Mouse (Mus musculus): Measurements from ENCODE around the gene 9130409I23Rik. TPM values are rescaled to one million over a fixed set of nuclear protein-coding genes. Genes with fewer than 3 reads are reported as not detected.

Gene 9130409I23Rik
- polyA plus RNA-seq, 1 experiment from 2014 or later, result not detected

DNA sequence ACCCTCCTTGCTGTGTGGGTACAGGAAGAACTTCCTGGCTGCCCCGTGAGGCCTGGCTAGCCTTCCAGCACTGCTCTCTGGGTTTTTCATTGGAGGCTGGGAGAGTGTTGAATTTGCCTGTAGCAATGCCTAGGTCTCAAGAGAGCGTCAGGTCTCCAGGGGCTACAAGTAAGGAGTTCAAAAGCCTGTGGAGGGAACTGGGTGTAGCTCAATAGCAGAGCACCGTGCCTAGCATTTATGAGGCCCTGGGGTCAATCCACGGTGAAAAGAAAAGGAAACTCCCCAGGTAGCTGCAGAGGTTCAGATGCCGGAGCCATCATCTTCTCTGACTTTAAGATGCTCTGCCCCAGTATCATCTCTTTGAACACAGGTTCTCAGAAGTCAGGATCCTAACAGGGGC is 39.4 kb upstream of the 9130409I23Rik start:
- ATAC-seq, result no peak
- no peak overlapping the region for H3K4me2 ChIP-seq (ENCODE audit: low read length)

DNA sequence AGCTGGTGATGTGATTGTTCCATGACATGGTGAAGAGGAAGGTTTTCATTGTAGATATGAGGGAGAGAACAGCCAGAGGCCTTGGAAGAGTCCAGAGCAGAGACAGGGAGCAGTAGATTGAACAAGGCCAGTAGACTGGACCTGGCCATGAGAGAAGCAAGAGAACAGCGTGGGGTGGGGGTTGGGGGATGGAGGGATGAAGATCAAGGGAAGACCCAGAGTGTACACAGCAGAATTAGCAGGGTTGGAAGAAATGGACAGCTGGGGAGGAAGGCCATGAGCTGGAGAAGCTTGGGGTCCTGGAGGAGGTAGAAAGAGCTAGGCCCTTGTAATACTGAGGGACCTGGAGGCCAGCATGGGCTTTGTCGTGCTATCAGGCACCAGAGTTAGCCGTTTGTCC is 38.6 kb upstream of the 9130409I23Rik start:
- H3K9ac ChIP-seq (replicated peaks; ENCODE audit: low read depth, low read length), result no peak overlapping the region
- H3K36me3 ChIP-seq (ENCODE audit: control insufficient read depth, insufficient read depth), result no peaks in the 10 kb centered on the region
- no peaks in the 10 kb centered on the region for H3K27me3 ChIP-seq (replicated peaks; ENCODE audit: control insufficient read depth, insufficient read depth, low read length)
- ATAC-seq, result no peak
- WGBS, result 71% methylated on average over 3 of the region's 3 CpGs
- H3K9me3 ChIP-seq (ENCODE audit: control insufficient read depth, low read length), result no peaks in the 10 kb centered on the region
- no peak overlapping the region for H3K4me2 ChIP-seq (ENCODE audit: low read length)
- H3K4me3 ChIP-seq (replicated peaks; ENCODE audit: low read length), result no peak overlapping the region
- peaks cover 9% of the 10 kb centered on the region; the same call in 1 of the 2 replicates for H3K4me1 ChIP-seq (replicated peaks; ENCODE audit: control insufficient read depth, insufficient read depth, low read length)
- H3K27ac ChIP-seq (ENCODE audit: low read length), result no peak overlapping the region

More for the DNA sequence above, 39.4 kb upstream of the 9130409I23Rik start:
- 63% methylated on average over 5 of the region's 5 CpGs for WGBS
- Histone ChIP-seq H3K4me1 (replicated peaks; ENCODE audit: control insufficient read depth, insufficient read depth, low read length) (peaks cover 8% of the 10 kb centered on the region; the same call in 1 of the 2 replicates), H3K4me3 (replicated peaks; ENCODE audit: low read length) (no peak overlapping the region), H3K27me3 (replicated peaks; ENCODE audit: control insufficient read depth, insufficient read depth, low read length) (no peaks in the 10 kb centered on the region), H3K9me3 (ENCODE audit: control insufficient read depth, low read length) (no peaks in the 10 kb centered on the region), H3K27ac (ENCODE audit: low read length) (no peak overlapping the region), H3K36me3 (ENCODE audit: control insufficient read depth, insufficient read depth) (no peaks in the 10 kb centered on the region), H3K9ac (replicated peaks; ENCODE audit: low read depth, low read length) (no peak overlapping the region)

DNA sequence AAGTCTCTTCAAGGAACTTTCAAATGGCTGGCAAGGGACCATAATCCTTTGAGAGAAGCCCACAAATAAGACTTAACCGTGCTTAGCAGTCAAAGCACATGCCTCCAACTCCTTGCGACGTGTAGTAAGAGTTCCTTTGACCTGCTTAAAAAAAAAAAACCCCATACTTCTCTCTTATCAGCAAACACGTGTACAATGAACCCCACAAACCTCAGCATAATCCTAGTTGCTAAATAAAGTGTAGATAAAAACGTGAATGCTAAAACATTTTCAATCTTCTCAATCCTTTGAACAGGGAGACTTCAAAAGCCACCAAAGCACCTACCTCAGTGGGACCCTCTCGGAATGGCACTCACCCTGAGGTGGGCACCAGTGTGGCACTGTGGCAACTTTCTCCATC is 37.6 kb upstream of the 9130409I23Rik start:
- peaks cover 10% of the 10 kb centered on the region; the same call in 1 of the 2 replicates for H3K4me1 ChIP-seq (replicated peaks; ENCODE audit: control insufficient read depth, insufficient read depth, low read length)
- ATAC-seq, result no peak
- H3K27ac ChIP-seq (ENCODE audit: low read length), result no peak overlapping the region
- H3K4me2 ChIP-seq (ENCODE audit: low read length), result no peak overlapping the region
- WGBS, result 75% methylated on average over 6 of the region's 6 CpGs
- H3K9me3 ChIP-seq (ENCODE audit: control insufficient read depth, low read length), result no peaks in the 10 kb centered on the region
- H3K4me3 ChIP-seq (replicated peaks; ENCODE audit: low read length), result no peak overlapping the region
- no peaks in the 10 kb centered on the region; the same call in 1 of the 2 replicates for H3K27me3 ChIP-seq (replicated peaks; ENCODE audit: control insufficient read depth, insufficient read depth, low read length)
- no peaks in the 10 kb centered on the region for H3K36me3 ChIP-seq (ENCODE audit: control insufficient read depth, insufficient read depth)
- H3K9ac ChIP-seq (replicated peaks; ENCODE audit: low read depth, low read length), result no peak overlapping the region

DNA sequence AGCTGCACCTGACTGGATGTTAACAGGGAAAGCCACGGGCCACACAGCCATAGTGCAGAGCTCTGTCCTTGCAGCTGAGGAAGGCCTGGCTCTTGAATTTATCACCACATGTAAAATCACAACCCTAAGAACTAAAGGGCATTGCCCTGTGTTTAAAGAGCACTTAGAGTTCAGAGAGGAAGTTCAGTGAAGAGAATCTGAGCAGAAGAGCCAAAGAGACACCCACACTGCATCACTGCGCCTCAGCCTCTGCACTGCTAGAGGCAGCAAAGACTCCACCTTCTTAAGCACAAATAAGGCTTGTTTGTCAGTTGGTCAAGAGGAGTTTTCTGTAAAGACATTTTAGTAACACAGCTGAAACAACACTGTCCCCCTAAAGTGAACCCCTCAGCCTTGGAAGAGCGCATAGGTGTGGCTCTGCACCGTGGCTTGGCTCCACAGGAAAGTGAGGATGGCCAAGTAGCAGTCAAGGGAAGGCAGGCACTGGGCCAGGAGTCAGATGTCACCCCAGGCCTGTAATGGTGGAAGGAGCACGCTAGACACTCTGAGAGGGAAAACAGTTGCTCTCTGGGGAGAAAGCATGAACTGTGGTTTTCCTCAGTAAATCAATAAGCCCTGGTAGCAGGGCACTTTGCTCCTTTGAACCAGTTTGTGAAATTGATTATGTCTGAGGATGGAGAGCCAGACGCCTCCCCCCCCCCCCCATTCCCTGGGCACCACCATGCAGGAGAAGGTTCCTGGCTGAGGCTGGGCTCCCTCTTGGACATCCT is 36.1 kb upstream of the 9130409I23Rik start:
- Histone ChIP-seq H3K27me3 (replicated peaks; ENCODE audit: control insufficient read depth, insufficient read depth, low read length) (no peaks in the 10 kb centered on the region; the same call in 1 of the 2 replicates), H3K27ac (ENCODE audit: low read length) (no peak overlapping the region), H3K36me3 (ENCODE audit: control insufficient read depth, insufficient read depth) (no peaks in the 10 kb centered on the region), H3K4me3 (replicated peaks; ENCODE audit: low read length) (no peak overlapping the region), H3K4me2 (ENCODE audit: low read length) (no peak overlapping the region), H3K9ac (replicated peaks; ENCODE audit: low read depth, low read length) (no peak overlapping the region), H3K9me3 (ENCODE audit: control insufficient read depth, low read length) (no peaks in the 10 kb centered on the region), H3K4me1 (replicated peaks; ENCODE audit: control insufficient read depth, insufficient read depth, low read length) (peaks cover 10% of the 10 kb centered on the region; the same call in 1 of the 2 replicates)
- no peak for ATAC-seq
- 66% methylated on average over 6 of the region's 6 CpGs for WGBS

GRCm38 (mm10) chr1:181015558-181015957 is 35.5 kb upstream of the 9130409I23Rik start:
- no peak for ATAC-seq

GRCm38 (mm10) chr1:181016045-181016444 is 35.0 kb upstream of the 9130409I23Rik start:
- Histone ChIP-seq H3K27ac (ENCODE audit: low read length) (no peak overlapping the region), H3K4me2 (ENCODE audit: low read length) (no peak overlapping the region; the same call in 1 of the 2 replicates), H3K9me3 (ENCODE audit: control insufficient read depth, low read length) (no peaks in the 10 kb centered on the region), H3K27me3 (replicated peaks; ENCODE audit: control insufficient read depth, insufficient read depth, low read length) (no peaks in the 10 kb centered on the region; the same call in 1 of the 2 replicates), H3K9ac (replicated peaks; ENCODE audit: low read depth, low read length) (no peak overlapping the region), H3K4me1 (replicated peaks; ENCODE audit: control insufficient read depth, insufficient read depth, low read length) (peaks cover 10% of the 10 kb centered on the region; the same call in 1 of the 2 replicates), H3K4me3 (replicated peaks; ENCODE audit: low read length) (no peak overlapping the region), H3K36me3 (ENCODE audit: control insufficient read depth, insufficient read depth) (no peaks in the 10 kb centered on the region)
- 82% methylated on average over 4 of the region's 4 CpGs for WGBS
- no peak for ATAC-seq

More at GRCm38 (mm10) chr1:181015558-181015957, 35.5 kb upstream of the 9130409I23Rik start:
- no peak overlapping the region for H3K27ac ChIP-seq (ENCODE audit: low read length)
- no peaks in the 10 kb centered on the region for H3K9me3 ChIP-seq (ENCODE audit: control insufficient read depth, low read length)
- no peak overlapping the region for H3K4me2 ChIP-seq (ENCODE audit: low read length)
- no peaks in the 10 kb centered on the region; the same call in 1 of the 2 replicates for H3K27me3 ChIP-seq (replicated peaks; ENCODE audit: control insufficient read depth, insufficient read depth, low read length)
- H3K9ac ChIP-seq (replicated peaks; ENCODE audit: low read depth, low read length), result no peak overlapping the region
- H3K4me3 ChIP-seq (replicated peaks; ENCODE audit: low read length), result no peak overlapping the region
- no peaks in the 10 kb centered on the region for H3K36me3 ChIP-seq (ENCODE audit: control insufficient read depth, insufficient read depth)
- H3K4me1 ChIP-seq (replicated peaks; ENCODE audit: control insufficient read depth, insufficient read depth, low read length), result peaks cover 10% of the 10 kb centered on the region; the same call in 1 of the 2 replicates

GRCm38 (mm10) chr1:181016532-181017131 is 34.4 kb upstream of the 9130409I23Rik start:
- Histone ChIP-seq H3K27me3 (replicated peaks; ENCODE audit: control insufficient read depth, insufficient read depth, low read length) (no peaks in the 10 kb centered on the region; the same call in 1 of the 2 replicates), H3K4me3 (replicated peaks; ENCODE audit: low read length) (peak overlapping the region; percentile 52), H3K27ac (ENCODE audit: low read length) (no peak overlapping the region), H3K4me1 (replicated peaks; ENCODE audit: control insufficient read depth, insufficient read depth, low read length) (peaks cover 10% of the 10 kb centered on the region; the same call in 1 of the 2 replicates), H3K36me3 (ENCODE audit: control insufficient read depth, insufficient read depth) (no peaks in the 10 kb centered on the region), H3K4me2 (ENCODE audit: low read length) (peak overlapping the region; percentile 86), H3K9ac (replicated peaks; ENCODE audit: low read depth, low read length) (peak overlapping the region; percentile 52), H3K9me3 (ENCODE audit: control insufficient read depth, low read length) (no peaks in the 10 kb centered on the region)
- peak; percentile 71 for ATAC-seq
- 4% methylated on average over 21 of the region's 21 CpGs for WGBS

GRCm38 (mm10) chr1:181017212-181017711 is 33.8 kb upstream of the 9130409I23Rik start:
- Histone ChIP-seq H3K4me1 (replicated peaks; ENCODE audit: control insufficient read depth, insufficient read depth, low read length) (peaks cover 10% of the 10 kb centered on the region; the same call in 1 of the 2 replicates), H3K27ac (ENCODE audit: low read length) (no peak overlapping the region)
- peak; percentile 85 for ATAC-seq

DNA sequence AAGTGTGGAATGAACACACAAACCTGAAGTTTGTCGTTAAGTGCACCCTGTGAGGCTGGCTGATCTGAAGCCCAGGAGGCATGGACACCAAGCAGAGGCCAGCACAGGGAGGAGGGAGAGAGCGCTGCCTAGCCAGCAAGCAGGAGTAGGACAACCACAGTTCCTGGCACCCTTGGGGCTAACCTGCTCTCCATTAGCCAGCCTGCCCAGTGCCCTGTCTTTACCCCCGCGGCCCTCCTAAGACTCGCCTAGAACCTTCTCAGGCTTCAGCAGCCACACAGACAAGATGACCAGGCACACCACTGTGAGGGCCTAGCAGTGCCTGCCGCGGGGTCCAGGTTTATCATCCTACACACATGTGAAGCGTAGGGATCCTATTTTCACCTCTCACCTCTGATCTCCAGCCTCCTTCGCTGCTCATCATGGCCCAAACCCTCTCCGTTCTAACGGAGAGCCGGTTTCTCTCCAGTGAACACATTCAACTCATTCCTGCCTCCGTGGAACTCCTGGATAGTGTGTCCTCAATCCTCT is 33.1 kb upstream of the 9130409I23Rik start:
- no peak for ATAC-seq
- H3K36me3 ChIP-seq (ENCODE audit: control insufficient read depth, insufficient read depth), result no peaks in the 10 kb centered on the region
- no peak overlapping the region for H3K4me3 ChIP-seq (replicated peaks; ENCODE audit: low read length)
- H3K4me1 ChIP-seq (replicated peaks; ENCODE audit: control insufficient read depth, insufficient read depth, low read length), result peaks cover 10% of the 10 kb centered on the region; the same call in 1 of the 2 replicates
- H3K27me3 ChIP-seq (replicated peaks; ENCODE audit: control insufficient read depth, insufficient read depth, low read length), result no peaks in the 10 kb centered on the region; the same call in 1 of the 2 replicates
- no peak overlapping the region for H3K27ac ChIP-seq (ENCODE audit: low read length)
- H3K9me3 ChIP-seq (ENCODE audit: control insufficient read depth, low read length), result no peaks in the 10 kb centered on the region
- no peak overlapping the region for H3K4me2 ChIP-seq (ENCODE audit: low read length)
- H3K9ac ChIP-seq (replicated peaks; ENCODE audit: low read depth, low read length), result no peak overlapping the region
- WGBS, result 75% methylated on average over 13 of the region's 13 CpGs

More at GRCm38 (mm10) chr1:181017212-181017711, 33.8 kb upstream of the 9130409I23Rik start:
- Histone ChIP-seq H3K9ac (replicated peaks; ENCODE audit: low read depth, low read length) (peak overlapping the region; percentile 52), H3K4me2 (ENCODE audit: low read length) (peak overlapping the region; percentile 86), H3K27me3 (replicated peaks; ENCODE audit: control insufficient read depth, insufficient read depth, low read length) (no peaks in the 10 kb centered on the region; the same call in 1 of the 2 replicates), H3K36me3 (ENCODE audit: control insufficient read depth, insufficient read depth) (no peaks in the 10 kb centered on the region), H3K9me3 (ENCODE audit: control insufficient read depth, low read length) (no peaks in the 10 kb centered on the region), H3K4me3 (replicated peaks; ENCODE audit: low read length) (peak overlapping the region; percentile 52)
- WGBS, result under 1% methylated on average over 21 of the region's 22 CpGs
